Mouse (Mus musculus) neutrophil, adult 5-6 weeks (primary cell): ENCODE measurements around the gene Zmat5. TPM values are rescaled to one million over a fixed set of nuclear protein-coding genes. Genes with fewer than 3 reads are reported as not detected.

Experiments used
- ATAC-seq: fragments of 151-379, 151-347 bp; 2 replicates; pipeline ENCODE4 v1.8.0; 2017; ENCODE audit warnings: mild to moderate bottlenecking, moderate TSS enrichment; ENCODE audit not compliant: insufficient number of reproducible peaks, poor library complexity, low FRiP score, severe bottlenecking; ENCODE audit errors: extremely low read depth
- total RNA-seq: library from RNA; stranded (forward); fragments of 200-1000 nt; gene quantifications from 2 replicates; pipeline ENCODE4 v1.2.3, GENCODE M21; 2017

Gene Zmat5
- 9.3 and 10.4 TPM in 2 replicates for total RNA-seq

GRCm38 (mm10) chr11:4704072-4704964, at the start of gene Zmat5, which contains the start of gene Uqcr10:
Gene Zmat5, plus strand, starts transcription at chr11:4704678.
Gene Uqcr10, minus strand, starts transcription at chr11:4704342.
- ATAC-seq, result peak; percentile 93

DNA sequence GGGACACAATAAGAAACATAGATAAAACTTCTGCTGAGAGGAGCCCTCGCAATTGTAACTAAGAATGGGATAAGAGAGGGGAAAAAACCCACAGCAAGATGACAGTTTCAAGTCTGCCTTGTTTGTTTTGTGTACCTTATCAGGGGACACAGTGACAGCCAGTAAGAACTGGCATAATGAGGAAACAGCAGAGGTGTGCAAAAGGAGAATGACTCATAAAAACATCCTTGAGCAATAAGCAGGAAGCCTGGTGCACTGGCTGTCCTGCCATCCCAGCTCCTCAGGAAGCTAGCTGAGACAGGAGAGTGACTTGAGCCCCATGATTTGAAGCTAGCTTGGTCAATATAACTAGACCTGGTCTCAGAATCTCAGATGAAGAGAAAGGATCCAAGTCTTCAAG, 44.7 kb upstream of the Zmat5 start:
- ATAC-seq, result peak; percentile 43; the same call in 1 of the 2 replicates

- ATAC-seq, result no peak
These were observed 44.0 kb upstream of the Zmat5 start for GRCm38 (mm10) chr11:4660309-4661025.

DNA sequence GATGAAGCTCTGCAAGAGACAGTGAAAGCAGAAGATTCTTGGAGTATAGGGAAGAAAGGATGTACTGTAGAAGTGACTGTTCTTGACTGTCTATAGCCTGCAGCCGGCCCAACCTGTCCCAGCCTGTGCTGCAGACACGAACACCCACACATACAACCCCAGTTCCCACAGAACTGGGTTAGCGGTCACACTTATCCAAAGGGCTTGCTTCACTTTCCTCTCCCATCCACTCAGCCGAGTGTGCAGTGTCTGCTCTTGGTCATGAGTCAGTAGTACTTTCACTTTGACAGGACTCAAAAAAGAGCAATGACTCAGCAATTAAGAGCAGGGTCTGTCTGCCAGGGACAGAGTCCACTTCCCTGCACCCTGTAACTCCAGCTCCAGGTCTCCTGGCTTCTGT, 43.2 kb upstream of the Zmat5 start:
- 0 out of 2 replicates have a peak, but pooled peaks have one; percentile 30 for ATAC-seq

DNA sequence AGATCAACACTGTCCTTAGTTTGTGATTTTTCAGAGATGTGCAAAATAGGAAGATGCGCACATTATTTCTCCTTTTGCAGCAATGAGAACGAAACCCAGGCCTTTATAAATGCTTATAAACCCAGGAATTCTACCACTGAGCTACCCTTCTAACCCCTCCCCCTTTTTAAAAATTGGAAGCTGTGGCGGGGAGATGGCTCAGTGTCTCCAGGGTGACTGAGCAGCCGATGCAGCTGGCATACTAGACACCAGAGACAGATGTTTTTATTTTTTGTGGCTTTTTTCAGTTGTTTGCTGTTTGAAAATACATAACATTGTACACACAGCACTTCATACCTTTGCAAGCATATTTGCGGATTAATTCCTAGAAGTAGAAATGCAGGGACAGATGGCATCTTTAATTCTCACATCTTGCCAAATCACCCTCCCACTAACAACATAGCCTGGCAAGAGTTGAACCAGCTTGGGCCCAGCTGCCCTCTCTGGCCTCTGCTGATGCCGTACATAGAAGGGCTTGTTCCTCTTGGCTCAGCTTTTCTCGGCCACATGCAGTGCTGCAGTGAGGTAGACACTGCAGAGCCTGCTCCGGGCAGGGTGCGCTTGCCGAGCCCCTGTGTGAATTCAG, 42.5 kb upstream of the Zmat5 start:
- no peak for ATAC-seq

DNA sequence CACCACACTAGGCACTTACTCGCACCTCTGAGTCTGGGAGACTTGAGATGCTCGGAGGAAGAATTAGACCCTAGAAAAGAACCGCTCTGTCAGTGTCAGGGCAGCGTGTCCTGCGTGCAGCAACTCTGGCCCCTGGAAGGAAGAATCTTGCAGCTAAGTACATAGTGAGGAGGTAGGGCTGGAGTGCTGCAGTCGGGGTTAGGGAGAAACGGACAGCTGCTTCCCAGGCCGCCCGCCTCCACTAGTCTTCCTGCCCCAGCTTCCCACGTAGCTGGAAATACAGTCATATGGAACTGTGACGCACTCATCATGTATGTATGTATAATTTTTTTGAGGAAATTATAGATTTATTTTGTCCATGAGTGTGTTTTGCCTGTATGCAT, 42.0 kb upstream of the Zmat5 start:
- ATAC-seq, result no peak

- no peak for ATAC-seq
These were observed 32.7 kb upstream of the Zmat5 start for GRCm38 (mm10) chr11:4671736-4672135.

GRCm38 (mm10) chr11:4674593-4674992, 29.9 kb upstream of the Zmat5 start:
- ATAC-seq, result peak; percentile 32; the same call in 1 of the 2 replicates

GRCm38 (mm10) chr11:4675126-4675562, 29.3 kb upstream of the Zmat5 start:
- ATAC-seq, result no peak

GRCm38 (mm10) chr11:4675693-4676092, 28.8 kb upstream of the Zmat5 start:
- no peak for ATAC-seq

DNA sequence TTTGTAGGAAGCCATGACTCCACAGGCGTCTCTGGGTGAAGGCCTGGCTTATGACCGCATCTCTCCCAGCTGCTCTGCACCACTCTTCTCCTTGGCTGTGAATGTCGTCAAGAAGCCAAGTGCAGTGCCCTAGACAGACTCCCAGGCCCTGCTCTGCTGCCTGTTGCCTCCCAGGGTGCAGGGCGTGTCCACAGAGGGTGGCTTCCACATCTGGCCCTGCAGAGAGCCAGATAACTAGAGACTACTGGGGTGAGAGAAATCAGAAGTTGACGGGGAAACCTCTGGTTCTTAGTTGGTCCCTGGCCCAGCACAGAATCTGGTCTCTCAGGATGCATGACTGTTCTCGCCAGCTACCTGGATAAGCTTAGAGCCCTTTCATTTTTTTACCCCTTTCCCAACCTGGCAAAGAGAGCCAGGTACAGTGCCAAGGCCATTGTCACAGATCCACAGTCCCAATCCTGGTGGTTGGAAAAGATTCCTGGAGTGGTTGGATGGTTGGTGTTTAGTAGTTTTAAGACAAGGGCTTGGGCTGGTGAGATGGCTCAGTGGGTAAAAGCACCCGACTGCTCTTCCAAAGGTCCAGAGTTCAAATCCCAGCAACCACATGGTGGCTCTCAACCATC, 27.1 kb upstream of the Zmat5 start:
- no peak for ATAC-seq

DNA sequence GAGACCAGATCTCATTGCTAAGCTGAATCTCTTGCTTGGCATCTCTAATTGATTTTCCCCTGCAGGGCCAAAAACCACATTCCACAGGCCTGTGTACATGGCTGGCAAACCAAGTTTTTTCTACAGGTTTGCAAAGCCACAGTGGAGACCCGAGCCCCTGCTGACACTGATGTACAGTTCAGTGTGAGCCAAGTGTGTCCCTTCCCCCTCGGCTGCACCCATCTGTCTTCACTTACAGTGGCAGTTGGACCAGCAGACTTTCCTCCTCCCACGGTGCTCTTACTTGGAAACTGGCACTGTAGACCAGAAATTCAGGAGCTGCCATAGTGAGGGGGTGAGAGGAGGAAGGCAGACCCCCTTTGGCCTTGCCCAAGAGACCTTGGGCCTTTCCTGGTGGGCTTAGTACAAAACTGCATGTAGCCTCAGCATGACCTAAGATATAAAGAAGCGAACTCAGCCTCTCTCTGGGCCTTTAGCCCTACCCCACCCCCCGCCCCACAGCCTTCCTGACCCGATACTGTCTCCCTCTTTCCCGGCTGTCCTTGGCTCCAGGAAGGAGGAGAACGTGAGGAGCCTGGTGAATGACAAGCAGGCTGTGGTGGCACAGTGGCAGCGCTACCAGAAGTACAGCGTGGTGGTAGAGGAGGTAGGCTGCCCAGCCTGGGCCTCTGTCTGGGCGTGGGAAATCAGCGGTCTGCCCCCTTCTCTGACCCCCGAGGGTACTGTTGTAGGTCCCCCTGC, 25.6 kb upstream of the Zmat5 start:
- no peak for ATAC-seq

DNA sequence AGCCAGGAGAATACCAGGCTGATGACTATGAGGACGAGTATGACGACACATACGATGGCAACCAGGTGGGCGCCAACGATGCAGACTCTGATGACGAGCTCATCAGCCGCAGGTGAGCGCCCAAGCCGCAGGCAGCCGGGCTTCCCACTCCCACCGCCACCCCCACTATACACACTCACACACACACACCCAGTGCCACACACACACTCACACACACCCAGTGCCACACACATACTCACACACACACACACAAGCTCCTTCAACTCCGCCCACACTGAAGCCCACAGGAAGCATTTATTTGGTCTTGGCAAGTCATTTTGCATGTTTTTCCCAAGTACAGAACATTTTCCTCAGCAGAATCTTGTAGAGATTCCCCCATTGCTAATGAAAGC, 25.0 kb upstream of the Zmat5 start:
- no peak for ATAC-seq

GRCm38 (mm10) chr11:4680126-4680525, 24.4 kb upstream of the Zmat5 start:
- ATAC-seq, result no peak

DNA sequence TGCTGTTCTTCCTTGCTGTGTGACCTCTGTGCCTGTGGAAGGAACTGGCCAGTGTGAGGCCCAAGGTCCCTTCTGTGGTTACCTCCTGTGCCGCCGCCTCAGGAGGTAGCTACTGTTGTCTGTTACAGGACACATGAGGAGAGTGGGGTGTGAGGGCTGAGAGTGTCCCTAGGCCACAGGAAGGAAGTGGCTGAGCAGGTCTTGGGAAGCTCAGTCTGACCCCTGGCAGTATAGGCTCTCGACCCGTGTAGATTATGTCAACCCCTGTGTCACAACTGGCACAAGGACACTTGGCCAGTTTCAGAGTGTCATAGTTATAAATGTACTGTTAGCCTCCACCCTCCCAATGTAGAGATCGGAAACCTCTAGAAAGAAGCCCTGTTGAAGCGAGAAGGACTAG, 21.0 kb upstream of the Zmat5 start:
- ATAC-seq, result no peak

DNA sequence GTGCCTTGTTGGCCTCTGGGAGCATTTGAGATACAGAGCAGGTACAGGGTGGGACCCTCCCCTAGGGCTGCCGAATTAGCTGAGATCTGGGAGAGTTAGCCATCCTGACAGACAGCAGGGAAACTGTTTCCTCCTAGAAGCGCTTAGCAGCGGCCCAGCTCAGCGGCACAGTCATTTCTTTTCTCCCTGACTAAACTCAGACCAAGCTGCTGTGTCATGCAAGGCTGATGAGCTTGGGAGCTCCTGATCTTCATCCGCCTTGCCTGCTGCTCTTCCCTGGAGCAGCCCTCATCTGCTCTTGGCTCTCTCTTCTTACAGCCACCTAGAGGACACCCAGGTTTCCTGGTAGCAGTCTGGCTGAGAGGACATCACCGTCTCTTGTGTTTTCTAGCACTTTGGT, 20.3 kb upstream of the Zmat5 start:
- ATAC-seq, result no peak

GRCm38 (mm10) chr11:4685071-4685470, 19.4 kb upstream of the Zmat5 start:
- ATAC-seq, result no peak

- ATAC-seq, result no peak
These were observed 19.0 kb upstream of the Zmat5 start for GRCm38 (mm10) chr11:4685510-4685909.

- no peak for ATAC-seq
These were observed 17.5 kb upstream of the Zmat5 start for GRCm38 (mm10) chr11:4687027-4687426.
